ENCODE assay signal across 9 mouse cellular contexts in the genomic region with DNA sequence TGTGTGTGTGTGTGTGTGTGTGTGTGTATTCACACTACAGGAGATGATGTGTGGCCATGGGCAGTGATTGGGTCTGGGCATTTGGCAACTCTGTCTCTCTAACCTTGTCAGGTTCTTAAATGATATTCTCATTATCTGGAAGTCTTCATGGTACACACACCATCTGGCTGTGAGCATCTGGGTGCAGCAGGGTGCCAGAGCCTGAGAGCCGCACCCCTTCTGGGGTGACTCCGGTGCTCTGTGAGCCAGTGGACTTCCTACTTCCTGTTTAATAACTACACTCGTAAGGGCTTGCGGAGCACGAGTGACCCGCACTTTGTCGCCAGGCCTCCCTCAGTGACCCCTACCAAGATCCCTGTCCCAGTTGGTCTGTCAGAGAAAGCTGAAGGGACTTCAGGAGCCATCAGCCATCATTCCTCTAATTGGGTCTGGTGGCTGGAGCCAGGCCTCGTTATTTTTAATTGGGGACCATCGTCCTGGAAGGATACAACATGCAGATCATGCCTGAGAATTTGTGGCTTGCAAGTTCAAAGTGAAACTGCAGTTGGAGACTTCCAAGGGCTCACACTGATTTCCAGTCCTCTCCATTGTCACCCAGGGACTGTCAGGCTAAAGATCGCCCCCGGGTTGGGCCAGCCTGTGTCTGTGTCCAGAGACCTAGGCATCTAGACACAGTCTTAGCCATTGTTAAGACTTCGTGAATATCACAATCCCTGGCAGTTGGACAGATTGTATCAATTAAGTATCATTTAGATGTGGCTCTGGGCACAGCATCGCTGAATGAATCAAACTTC.
DNase-seq lines count a peak whose midpoint lies in the region.
"Had no signal": no experiment of that assay in that cellular context is flagged by ENCODE, and none has a peak within 500 bp of the region (broad histone marks: within the 10 kb centered on the region; RNA-seq: fewer than 3 reads in every experiment).

No protein-coding gene starts in this region.

- peak; percentile 27 for DNase-seq in kidney, postnatal 10 days
- no peak for DNase-seq in kidney, adult 11 months
- peak; percentile 14 for DNase-seq in right cerebral cortex, adult 18-20 months
- no peak for DNase-seq in right cerebral cortex, postnatal 14 days
- DNase-seq in forelimb bud, embryonic 11.5 days (ENCODE audit: low read depth, low spot score), result peak; percentile 37
- DNase-seq in right cerebral cortex, postnatal 36 days (ENCODE audit: low spot score in 2 of 2), result peak; percentile 11 to 17
- no peak for DNase-seq in ovary, postnatal 10 days (ENCODE audit: low spot score)
- DNase-seq in T-cell, adult 2 months (ENCODE audit: low spot score), result no peak
- DNase-seq: lung, postnatal 36 days had no signal

Comparison
In these comparisons a context has a peak if more than half of its experiments do, and no peak if none do; other contexts are left out.
1. DNase-seq: peak in kidney, postnatal 10 days (single experiment), right cerebral cortex, adult 18-20 months (single experiment), forelimb bud, embryonic 11.5 days (single experiment) and right cerebral cortex, postnatal 36 days (2 of 2); none in kidney, adult 11 months (single experiment), right cerebral cortex, postnatal 14 days (single experiment), ovary, postnatal 10 days (single experiment) and T-cell, adult 2 months (single experiment).